Mouse (Mus musculus) forebrain, postnatal 0 days (tissue): ENCODE results near the gene Sox18. TPM values are rescaled to one million over a fixed set of nuclear protein-coding genes. Genes with fewer than 3 reads are reported as not detected.
A peak's percentile ranks its signal among the peaks of the same experiment; 100 is the strongest.

Experiments used
- ATAC-seq: fragments of 200-750 bp; cut with Nextera tagmentation; 2 replicates; pipeline ENCODE4 v1.8.0; 2017; ENCODE audit warnings: mild to moderate bottlenecking, moderate library complexity
- DNase-seq: peaks from one replicate; pipeline ENCODE4 v3.0.0-alpha.2; 2015
- H3K27ac ChIP-seq: fragments of 300-500 bp; sonication (generic); 2 replicates; pipeline ENCODE4 v1.5.1; 2014; ENCODE audit warnings: low read depth, mild to moderate bottlenecking, antibody characterized with exemption, low read length, moderate library complexity, mixed read lengths
- H3K27me3 ChIP-seq: fragments of 300-500 bp; sonication (generic); 2 replicates; pipeline ENCODE4 v1.6.1; 2014; ENCODE audit warnings: mild to moderate bottlenecking, low read length, mixed read lengths; ENCODE audit not compliant: insufficient read depth
- H3K36me3 ChIP-seq: fragments of 300-500 bp; sonication (generic); 2 replicates; pipeline ENCODE4 v1.6.1; 2014; ENCODE audit warnings: mild to moderate bottlenecking, moderate library complexity; ENCODE audit not compliant: insufficient read depth
- H3K4me1 ChIP-seq: fragments of 300-500 bp; sonication (generic); 2 replicates; pipeline ENCODE4 v1.6.1; 2014; ENCODE audit warnings: antibody characterized with exemption; ENCODE audit not compliant: insufficient read depth
- H3K4me2 ChIP-seq: fragments of 300-500 bp; sonication (generic); 2 replicates; pipeline ENCODE4 v1.6.1; 2014; ENCODE audit warnings: low read depth, mild to moderate bottlenecking, moderate library complexity
- H3K4me3 ChIP-seq: fragments of 300-500 bp; sonication (generic); 2 replicates; pipeline ENCODE4 v1.5.1; 2014; ENCODE audit warnings: low read depth, low read length, mixed read lengths
- H3K9ac ChIP-seq: fragments of 300-500 bp; sonication (generic); 2 replicates; pipeline ENCODE4 v1.6.1; 2014; ENCODE audit warnings: mild to moderate bottlenecking
- H3K9me3 ChIP-seq: fragments of 300-500 bp; sonication (generic); 2 replicates; pipeline ENCODE4 v1.6.1; 2016; ENCODE audit warnings: low read length
- CTCF ChIP-seq: sonication (generic); IDR thresholded peaks from 2 replicates; pipeline ENCODE4 v1.5.1; 2016; ENCODE audit warnings: antibody characterized with exemption, control low read depth, low read depth
- whole genome bisulfite sequencing: fragments of 180-500 bp; shearing (Covaris S2); extraction: QIAGEN DNeasy Blood & Tissue Kit; methylation state at CpG from one replicate; pipeline ENCODE4 v1.1.7; 2014; 5-methylcytosine and 5-hydroxymethylcytosine counted together
- polyA plus RNA-seq: library from polyadenylated mRNA; unstranded; fragments of >200 nt; fragmentation: Nextera tagmentation; extraction: Ambion mirVana; gene quantifications from 2 replicates; pipeline ENCODE4 v1.2.1, GENCODE M21; 2015
- total RNA-seq: library from RNA; depleted of rRNA; stranded (reverse); fragments of >200 nt; gene quantifications from 2 replicates; pipeline ENCODE4 v1.2.3, GENCODE M21; 2014

Gene Sox18
- total and polyA plus RNA-seq, 2 experiments from 2014 or later, result 8.9 to 11.1 TPM

DNA sequence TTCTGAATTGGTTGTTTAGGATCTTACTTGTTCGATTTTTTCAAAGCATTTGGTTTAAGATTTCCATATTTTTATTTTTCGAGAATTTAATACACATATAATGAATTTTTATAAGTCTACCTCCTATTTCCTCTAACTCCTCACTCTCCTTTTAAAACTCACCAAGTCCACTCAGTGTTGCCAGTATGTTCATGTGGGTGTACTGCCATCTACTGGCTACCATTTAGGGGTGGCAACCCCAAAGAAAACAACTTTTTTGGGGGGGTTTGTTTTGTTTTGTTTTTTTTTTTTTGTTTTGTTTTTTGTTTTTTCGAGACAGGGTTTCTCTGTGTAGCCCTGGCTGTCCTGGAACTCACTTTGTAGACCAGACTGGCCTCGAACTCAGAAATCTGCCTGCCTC, 35.2 kb upstream of the Sox18 start:
- no peaks in the 10 kb centered on the region for H3K36me3 ChIP-seq
- 50% methylated on average over 4 of the region's 4 CpGs for WGBS
- H3K27me3 ChIP-seq, result no peaks in the 10 kb centered on the region
- H3K9ac ChIP-seq, result no peak overlapping the region
- DNase-seq, result no peak
- no peak overlapping the region for H3K4me3 ChIP-seq
- peak; percentile 56 for TF ChIP-seq CTCF
- H3K4me2 ChIP-seq, result no peak overlapping the region
- H3K4me1 ChIP-seq, result no peaks in the 10 kb centered on the region
- H3K9me3 ChIP-seq, result no peaks in the 10 kb centered on the region
- ATAC-seq, result no peak
- H3K27ac ChIP-seq, result no peak overlapping the region

- H3K36me3 ChIP-seq, result no peaks in the 10 kb centered on the region
- no peak for TF ChIP-seq CTCF
- H3K9ac ChIP-seq, result no peak within 1 kb of the TSS
- no peak for ATAC-seq
- DNase-seq, result no peak
- H3K27me3 ChIP-seq, result no peaks in the 10 kb centered on the region
- H3K27ac ChIP-seq, result no peak within 1 kb of the TSS
- no peak within 1 kb of the TSS for H3K4me2 ChIP-seq
- H3K4me3 ChIP-seq, result no peak within 1 kb of the TSS
- WGBS, result 40% methylated on average over 5 of the region's 5 CpGs
- H3K4me1 ChIP-seq, result no peaks in the 10 kb centered on the region
- no peaks in the 10 kb centered on the region for H3K9me3 ChIP-seq
Measured at GRCm38 (mm10) chr2:181698241-181698640, 26.8 kb upstream of the Sox18 start, which contains the start of gene Lkaaear1. Lkaaear1 (minus strand) TSS chr2:181698442.

DNA sequence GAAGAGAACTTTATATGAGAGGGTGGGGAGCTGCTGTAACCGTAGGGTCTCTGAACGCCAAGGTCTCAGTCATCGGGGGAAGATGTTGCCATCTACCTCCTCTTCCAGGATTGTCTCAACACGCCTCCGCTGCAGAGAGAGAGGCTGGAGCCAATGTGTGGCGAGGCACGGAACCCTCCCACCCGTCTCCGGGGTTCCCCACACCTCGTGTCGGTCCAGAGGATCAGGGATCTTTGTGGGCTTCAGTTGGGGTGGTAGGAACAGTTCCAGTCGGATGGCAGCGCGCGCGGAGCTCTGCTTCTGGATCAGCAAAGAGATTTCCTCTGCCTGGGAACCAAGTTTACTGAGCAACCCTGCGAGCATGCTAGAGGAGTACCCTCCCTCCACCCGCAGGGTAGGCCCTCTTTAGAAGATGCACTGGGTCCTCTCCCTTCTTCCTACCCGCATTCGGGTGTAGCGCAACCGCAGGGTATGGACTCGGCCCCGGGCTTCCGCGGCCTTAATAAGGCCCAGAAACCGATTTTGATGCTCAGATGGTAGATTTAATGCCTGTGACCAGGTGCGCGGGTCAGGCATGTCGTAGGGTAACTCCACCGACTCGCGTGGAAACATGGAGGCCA, 25.5 kb upstream of the Sox18 start:
- no peak for DNase-seq
- Histone ChIP-seq H3K27ac (no peak overlapping the region), H3K36me3 (no peaks in the 10 kb centered on the region), H3K4me3 (no peak overlapping the region), H3K4me2 (no peak overlapping the region), H3K27me3 (no peaks in the 10 kb centered on the region), H3K4me1 (peaks cover 6% of the 10 kb centered on the region), H3K9ac (no peak overlapping the region), H3K9me3 (no peaks in the 10 kb centered on the region)
- 81% methylated on average over 33 of the region's 33 CpGs for WGBS
- no peak for ATAC-seq
- TF ChIP-seq CTCF, result no peak

GRCm38 (mm10) chr2:181695776-181696175, 24.3 kb upstream of the Sox18 start:
- H3K4me2 ChIP-seq, result no peak overlapping the region
- no peak for TF ChIP-seq CTCF
- H3K36me3 ChIP-seq, result no peaks in the 10 kb centered on the region
- no peak overlapping the region for H3K4me3 ChIP-seq
- no peak overlapping the region for H3K27ac ChIP-seq
- ATAC-seq, result no peak
- no peaks in the 10 kb centered on the region for H3K9me3 ChIP-seq
- no peaks in the 10 kb centered on the region for H3K27me3 ChIP-seq
- DNase-seq, result no peak
- no peak overlapping the region for H3K9ac ChIP-seq
- WGBS, result 62% methylated on average over 1 of the region's 1 CpGs
- peaks cover 6% of the 10 kb centered on the region for H3K4me1 ChIP-seq

DNA sequence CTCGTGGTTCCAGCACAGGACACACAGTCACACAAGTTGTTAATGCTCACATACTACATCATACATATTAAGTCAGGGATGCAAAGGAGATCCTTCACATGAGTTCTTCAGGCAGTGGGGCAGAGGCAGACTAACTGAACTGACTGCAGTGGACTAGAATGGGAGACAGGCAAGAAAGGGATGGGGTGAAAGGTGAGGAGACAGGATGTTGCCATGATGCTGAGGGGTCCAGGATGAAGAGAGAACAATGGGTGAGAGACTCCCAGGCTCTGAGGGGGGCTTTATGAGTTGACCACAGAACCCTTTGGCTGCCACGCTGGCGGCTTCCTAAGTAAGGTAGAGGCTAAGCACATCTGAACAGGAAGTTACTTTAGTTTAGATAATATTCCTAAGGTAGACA, 23.1 kb upstream of the Sox18 start:
- no peak overlapping the region for H3K27ac ChIP-seq
- peak overlapping the region; percentile 92; the same call in 1 of the 2 replicates for H3K4me2 ChIP-seq
- no peaks in the 10 kb centered on the region for H3K36me3 ChIP-seq
- peaks cover 6% of the 10 kb centered on the region for H3K4me1 ChIP-seq
- no peak overlapping the region for H3K9ac ChIP-seq
- no peak for TF ChIP-seq CTCF
- no peak overlapping the region; the same call in 1 of the 2 replicates for H3K4me3 ChIP-seq
- no peak for ATAC-seq
- H3K9me3 ChIP-seq, result no peaks in the 10 kb centered on the region
- H3K27me3 ChIP-seq, result no peaks in the 10 kb centered on the region
- DNase-seq, result no peak
- 86% methylated on average over 3 of the region's 3 CpGs for WGBS

- H3K27ac ChIP-seq, result peak within 1 kb of the TSS; percentile 70
- no peaks in the 10 kb centered on the region for H3K27me3 ChIP-seq
- no peaks in the 10 kb centered on the region for H3K9me3 ChIP-seq
- peaks cover 9% of the 10 kb centered on the region for H3K36me3 ChIP-seq
- peak within 1 kb of the TSS; percentile 92 for H3K4me2 ChIP-seq
- peaks cover 6% of the 10 kb centered on the region for H3K4me1 ChIP-seq
- peak; percentile 31; the same call in 1 of the 2 replicates for TF ChIP-seq CTCF
- 2% methylated on average over 69 of the region's 75 CpGs for WGBS
- ATAC-seq, result peak; percentile 86
- H3K9ac ChIP-seq, result peak within 1 kb of the TSS; percentile 63
- DNase-seq, result peak; percentile 83
- H3K4me3 ChIP-seq, result peak within 1 kb of the TSS; percentile 70
Measured at GRCm38 (mm10) chr2:181693339-181694280, 22.2 kb upstream of the Sox18 start, which contains the start of gene Rgs19. Rgs19 (minus strand) TSS chr2:181693977.

GRCm38 (mm10) chr2:181692304-181692703, 20.9 kb upstream of the Sox18 start:
- DNase-seq (no peak), ATAC-seq (no peak)
- H3K4me2 ChIP-seq, result peak overlapping the region; percentile 92
- peaks cover 6% of the 10 kb centered on the region for H3K4me1 ChIP-seq
- no peak for TF ChIP-seq CTCF
- H3K4me3 ChIP-seq, result no peak overlapping the region
- 93% methylated on average over 3 of the region's 3 CpGs for WGBS
- no peak overlapping the region for H3K27ac ChIP-seq
- H3K9ac ChIP-seq, result no peak overlapping the region
- H3K27me3 ChIP-seq, result no peaks in the 10 kb centered on the region
- no peaks in the 10 kb centered on the region for H3K9me3 ChIP-seq
- peaks cover 22% of the 10 kb centered on the region for H3K36me3 ChIP-seq
